Mouse (Mus musculus): ENCODE measurements at regions not wholly inside any gene's neighbourhood (a gene's known extent, or its start where the extent isn't known, plus 50 kb on each side); places are given as distances from the start of the nearest gene placed in this dataset.

- Histone ChIP-seq H3K4me1 (ENCODE audit: control insufficient read depth, insufficient read depth, low read length) (no peaks in the 10 kb centered on the region), H3K27me3 (ENCODE audit: control insufficient read depth, insufficient read depth, low read length) (no peaks in the 10 kb centered on the region), H3K4me3 (ENCODE audit: low read depth, low read length) (no peak overlapping the region), H3K9me3 (replicated peaks; ENCODE audit: control insufficient read depth, low read length) (no peaks in the 10 kb centered on the region), H3K9ac (replicated peaks; ENCODE audit: low read length) (no peak overlapping the region), H3K36me3 (replicated peaks; ENCODE audit: control insufficient read depth, insufficient read depth, low read depth, low read length) (no peaks in the 10 kb centered on the region), H3K4me2 (ENCODE audit: low read depth, low read length) (no peak overlapping the region), H3K27ac (replicated peaks; ENCODE audit: low read depth, low read length) (no peak overlapping the region)
- ATAC-seq (replicated peaks; ENCODE audit: insufficient number of reproducible peaks, low FRiP score, low TSS enrichment, low read depth) (no peak), DNase-seq (ENCODE audit: low spot score) (no peak)
- 81% methylated on average over 15 of the region's 15 CpGs for WGBS
Observed at GRCm38 (mm10) chr5:100238287-100239036, 78.9 kb upstream of the Tmem150c start.

GRCm38 (mm10) chr5:100237674-100238278 lies 78.2 kb upstream of the Tmem150c start:
- no peaks in the 10 kb centered on the region for H3K27me3 ChIP-seq (ENCODE audit: control insufficient read depth, insufficient read depth, low read length)
- no peak overlapping the region for H3K4me2 ChIP-seq (ENCODE audit: low read depth, low read length)
- no peak overlapping the region for H3K4me3 ChIP-seq (ENCODE audit: low read depth, low read length)
- no peaks in the 10 kb centered on the region for H3K9me3 ChIP-seq (replicated peaks; ENCODE audit: control insufficient read depth, low read length)
- H3K9ac ChIP-seq (replicated peaks; ENCODE audit: low read length): no peak overlapping the region
- H3K4me1 ChIP-seq (ENCODE audit: control insufficient read depth, insufficient read depth, low read length): no peaks in the 10 kb centered on the region
- WGBS: 93% methylated on average over 12 of the region's 12 CpGs
- ATAC-seq (replicated peaks; ENCODE audit: insufficient number of reproducible peaks, low FRiP score, low TSS enrichment, low read depth): no peak
- no peaks in the 10 kb centered on the region for H3K36me3 ChIP-seq (replicated peaks; ENCODE audit: control insufficient read depth, insufficient read depth, low read depth, low read length)
- no peak overlapping the region for H3K27ac ChIP-seq (replicated peaks; ENCODE audit: low read depth, low read length)
- DNase-seq (ENCODE audit: low spot score): no peak

- no peaks in the 10 kb centered on the region for H3K9me3 ChIP-seq (replicated peaks; ENCODE audit: control insufficient read depth, low read length)
- no peaks in the 10 kb centered on the region for H3K27me3 ChIP-seq (ENCODE audit: control insufficient read depth, insufficient read depth, low read length)
- WGBS: 94% methylated on average over 17 of the region's 17 CpGs
- DNase-seq (ENCODE audit: low spot score) (no peak), ATAC-seq (replicated peaks; ENCODE audit: insufficient number of reproducible peaks, low FRiP score, low TSS enrichment, low read depth) (no peak)
- H3K36me3 ChIP-seq (replicated peaks; ENCODE audit: control insufficient read depth, insufficient read depth, low read depth, low read length): no peaks in the 10 kb centered on the region
- no peak overlapping the region for H3K9ac ChIP-seq (replicated peaks; ENCODE audit: low read length)
- H3K4me1 ChIP-seq (ENCODE audit: control insufficient read depth, insufficient read depth, low read length): no peaks in the 10 kb centered on the region
- no peak overlapping the region for H3K4me3 ChIP-seq (ENCODE audit: low read depth, low read length)
- H3K4me2 ChIP-seq (ENCODE audit: low read depth, low read length): no peak overlapping the region
- H3K27ac ChIP-seq (replicated peaks; ENCODE audit: low read depth, low read length): no peak overlapping the region
Observed at GRCm38 (mm10) chr5:100236277-100236676, 76.7 kb upstream of the Tmem150c start.

- no peaks in the 10 kb centered on the region for H3K4me1 ChIP-seq (ENCODE audit: control insufficient read depth, insufficient read depth, low read length)
- ATAC-seq (replicated peaks; ENCODE audit: insufficient number of reproducible peaks, low FRiP score, low TSS enrichment, low read depth) (no peak), DNase-seq (ENCODE audit: low spot score) (peak; percentile 62)
- H3K9me3 ChIP-seq (replicated peaks; ENCODE audit: control insufficient read depth, low read length): no peaks in the 10 kb centered on the region
- H3K27me3 ChIP-seq (ENCODE audit: control insufficient read depth, insufficient read depth, low read length): no peaks in the 10 kb centered on the region
- no peaks in the 10 kb centered on the region for H3K36me3 ChIP-seq (replicated peaks; ENCODE audit: control insufficient read depth, insufficient read depth, low read depth, low read length)
- no peak overlapping the region for H3K4me3 ChIP-seq (ENCODE audit: low read depth, low read length)
- H3K27ac ChIP-seq (replicated peaks; ENCODE audit: low read depth, low read length): no peak overlapping the region
- WGBS: 52% methylated on average over 7 of the region's 7 CpGs
- no peak overlapping the region for H3K4me2 ChIP-seq (ENCODE audit: low read depth, low read length)
- no peak overlapping the region for H3K9ac ChIP-seq (replicated peaks; ENCODE audit: low read length)
Observed at GRCm38 (mm10) chr5:100232076-100232475, 72.5 kb upstream of the Tmem150c start.

- no peaks in the 10 kb centered on the region for H3K27me3 ChIP-seq (ENCODE audit: control insufficient read depth, insufficient read depth, low read length)
- ATAC-seq (replicated peaks; ENCODE audit: insufficient number of reproducible peaks, low FRiP score, low TSS enrichment, low read depth): no peak
Observed at GRCm38 (mm10) chr5:100231574-100231973, 72.0 kb upstream of the Tmem150c start.

GRCm38 (mm10) chr5:100230038-100230437 lies 70.4 kb upstream of the Tmem150c start:
- DNase-seq (ENCODE audit: low spot score): no peak
- Histone ChIP-seq H3K4me1 (ENCODE audit: control insufficient read depth, insufficient read depth, low read length) (no peaks in the 10 kb centered on the region), H3K27me3 (ENCODE audit: control insufficient read depth, insufficient read depth, low read length) (no peaks in the 10 kb centered on the region), H3K4me2 (ENCODE audit: low read depth, low read length) (no peak overlapping the region), H3K9ac (replicated peaks; ENCODE audit: low read length) (no peak overlapping the region), H3K9me3 (replicated peaks; ENCODE audit: control insufficient read depth, low read length) (no peaks in the 10 kb centered on the region), H3K27ac (replicated peaks; ENCODE audit: low read depth, low read length) (no peak overlapping the region), H3K4me3 (ENCODE audit: low read depth, low read length) (no peak overlapping the region), H3K36me3 (replicated peaks; ENCODE audit: control insufficient read depth, insufficient read depth, low read depth, low read length) (no peaks in the 10 kb centered on the region)
- ATAC-seq (replicated peaks; ENCODE audit: insufficient number of reproducible peaks, low FRiP score, low TSS enrichment, low read depth): no peak
- 85% methylated on average over 4 of the region's 4 CpGs for WGBS

More at GRCm38 (mm10) chr5:100231574-100231973, 72.0 kb upstream of the Tmem150c start:
- H3K4me3 ChIP-seq (ENCODE audit: low read depth, low read length): no peak overlapping the region
- no peak for DNase-seq (ENCODE audit: low spot score)
- H3K36me3 ChIP-seq (replicated peaks; ENCODE audit: control insufficient read depth, insufficient read depth, low read depth, low read length): no peaks in the 10 kb centered on the region
- H3K9ac ChIP-seq (replicated peaks; ENCODE audit: low read length): no peak overlapping the region
- H3K9me3 ChIP-seq (replicated peaks; ENCODE audit: control insufficient read depth, low read length): no peaks in the 10 kb centered on the region
- H3K27ac ChIP-seq (replicated peaks; ENCODE audit: low read depth, low read length): no peak overlapping the region
- H3K4me2 ChIP-seq (ENCODE audit: low read depth, low read length): no peak overlapping the region
- no peaks in the 10 kb centered on the region for H3K4me1 ChIP-seq (ENCODE audit: control insufficient read depth, insufficient read depth, low read length)
- WGBS: 79% methylated on average over 11 of the region's 11 CpGs

GRCm38 (mm10) chr5:100227888-100228287 lies 68.3 kb upstream of the Tmem150c start:
- no peak for ATAC-seq (replicated peaks; ENCODE audit: insufficient number of reproducible peaks, low FRiP score, low TSS enrichment, low read depth)
- no peaks in the 10 kb centered on the region for H3K36me3 ChIP-seq (replicated peaks; ENCODE audit: control insufficient read depth, insufficient read depth, low read depth, low read length)

GRCm38 (mm10) chr5:100226571-100227235 lies 67.1 kb upstream of the Tmem150c start:
- WGBS: 56% methylated on average over 17 of the region's 17 CpGs
- Histone ChIP-seq H3K27ac (replicated peaks; ENCODE audit: low read depth, low read length) (no peak overlapping the region; the same call in 1 of the 2 replicates), H3K4me2 (ENCODE audit: low read depth, low read length) (no peak overlapping the region), H3K27me3 (ENCODE audit: control insufficient read depth, insufficient read depth, low read length) (no peaks in the 10 kb centered on the region), H3K4me3 (ENCODE audit: low read depth, low read length) (no peak overlapping the region), H3K9ac (replicated peaks; ENCODE audit: low read length) (no peak overlapping the region), H3K36me3 (replicated peaks; ENCODE audit: control insufficient read depth, insufficient read depth, low read depth, low read length) (no peaks in the 10 kb centered on the region), H3K9me3 (replicated peaks; ENCODE audit: control insufficient read depth, low read length) (no peaks in the 10 kb centered on the region), H3K4me1 (ENCODE audit: control insufficient read depth, insufficient read depth, low read length) (no peaks in the 10 kb centered on the region)
- peak; percentile 59; the same call in 1 of the 2 replicates for ATAC-seq (replicated peaks; ENCODE audit: insufficient number of reproducible peaks, low FRiP score, low TSS enrichment, low read depth)
- peak; percentile 67 for DNase-seq (ENCODE audit: low spot score)

More at GRCm38 (mm10) chr5:100227888-100228287, 68.3 kb upstream of the Tmem150c start:
- DNase-seq (ENCODE audit: low spot score): no peak
- Histone ChIP-seq H3K27ac (replicated peaks; ENCODE audit: low read depth, low read length) (no peak overlapping the region), H3K9me3 (replicated peaks; ENCODE audit: control insufficient read depth, low read length) (no peaks in the 10 kb centered on the region), H3K4me1 (ENCODE audit: control insufficient read depth, insufficient read depth, low read length) (no peaks in the 10 kb centered on the region), H3K27me3 (ENCODE audit: control insufficient read depth, insufficient read depth, low read length) (no peaks in the 10 kb centered on the region), H3K4me3 (ENCODE audit: low read depth, low read length) (no peak overlapping the region), H3K9ac (replicated peaks; ENCODE audit: low read length) (no peak overlapping the region), H3K4me2 (ENCODE audit: low read depth, low read length) (no peak overlapping the region)
- 71% methylated on average over 5 of the region's 5 CpGs for WGBS

Data from embryonic facial prominence, embryonic 11.5 days (tissue).